Mouse (Mus musculus): ENCODE results near the gene Smg6.

The Smg6 gene

DNA sequence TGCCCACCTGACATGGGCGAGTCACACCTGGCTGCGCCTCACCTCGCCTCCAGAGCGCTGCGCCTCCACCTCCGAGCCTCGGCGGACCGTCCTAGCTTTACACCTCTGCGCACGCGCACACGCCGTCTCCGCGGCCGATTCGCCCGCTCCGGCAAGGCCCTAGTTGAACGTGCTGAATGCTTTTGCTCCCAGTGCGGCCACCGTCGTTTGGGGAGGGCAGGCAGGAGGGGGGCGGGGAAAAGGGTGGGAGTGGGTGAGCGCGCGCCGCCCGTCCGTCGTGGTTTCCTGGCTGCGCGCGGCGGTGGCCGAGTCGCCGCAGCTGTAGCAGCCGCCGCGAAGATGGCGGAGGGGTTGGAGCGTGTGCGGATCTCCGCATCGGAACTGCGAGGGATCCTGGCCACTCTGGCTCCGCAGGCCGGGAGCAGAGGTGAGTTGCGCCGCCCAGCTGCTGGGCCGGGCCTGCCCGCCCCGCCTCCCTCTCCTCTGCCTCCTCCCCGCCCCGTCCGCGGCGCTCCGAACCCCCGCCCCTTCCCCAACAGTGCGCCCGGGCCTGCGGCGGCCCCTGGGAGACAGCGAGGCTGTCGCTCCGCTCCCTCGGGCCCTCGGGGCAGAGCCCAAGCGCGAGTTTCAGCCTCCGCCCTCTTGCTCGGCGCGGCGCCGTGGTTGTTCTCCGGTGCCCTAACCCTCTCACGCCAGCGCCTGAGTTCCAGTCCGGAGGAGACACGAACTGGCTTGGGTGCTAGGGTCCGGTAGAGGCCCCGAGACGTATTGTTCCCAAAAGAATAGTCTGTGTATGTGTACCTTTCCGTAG is at the start of gene Smg6, which contains the start of gene Srr:
TSS of gene Smg6 (plus strand) at position 247 of the 811 bp plus-strand sequence.
TSS of gene Srr (minus strand) at position 372 of the 811 bp plus-strand sequence.
- DNase-seq (ENCODE audit: low spot score in 2 of 2), result peak; percentile 71 to 87

DNA sequence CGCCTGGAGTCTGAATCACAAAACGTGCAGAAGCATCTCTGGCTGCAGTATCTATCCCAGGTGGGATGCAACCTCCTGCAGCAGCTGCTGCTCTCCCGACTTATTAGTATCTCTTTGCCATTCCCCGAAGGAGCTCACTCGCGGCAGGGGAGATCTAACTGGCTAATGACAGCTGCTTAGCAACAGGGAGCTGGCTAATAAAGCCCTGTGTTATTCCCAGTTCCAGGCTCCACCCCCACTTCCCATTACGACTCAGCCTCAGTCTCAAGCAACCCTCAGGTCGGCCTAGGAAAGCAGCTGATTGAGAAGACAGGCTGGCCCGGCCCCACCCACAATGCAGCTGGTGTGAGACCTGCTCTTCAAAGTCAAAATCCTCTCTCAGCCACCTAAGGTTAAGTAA is 48.8 kb upstream of the Smg6 start:
- peak; percentile 71 to 72 for DNase-seq (ENCODE audit: low spot score in 2 of 2)

DNA sequence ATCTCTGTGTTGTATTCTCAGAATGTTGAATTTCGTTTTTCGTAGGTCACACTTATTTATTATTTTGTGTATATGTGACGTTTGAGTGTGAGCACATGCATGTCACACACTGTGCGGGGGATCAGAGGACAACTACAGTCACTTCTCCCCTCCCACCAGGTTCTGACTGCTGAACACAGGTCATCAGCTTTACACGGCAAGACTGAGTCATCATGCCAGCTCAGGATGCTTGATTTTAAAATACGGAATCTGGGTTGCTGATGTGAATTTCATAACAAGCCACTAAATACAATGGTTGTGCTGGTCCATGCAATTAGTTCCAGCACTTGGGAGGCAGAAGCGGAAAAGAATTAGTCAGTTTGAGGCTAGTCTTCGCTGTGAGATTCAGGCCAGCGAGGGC is 44.6 kb upstream of the Smg6 start:
- no peak for DNase-seq (ENCODE audit: low spot score in 2 of 2)

DNA sequence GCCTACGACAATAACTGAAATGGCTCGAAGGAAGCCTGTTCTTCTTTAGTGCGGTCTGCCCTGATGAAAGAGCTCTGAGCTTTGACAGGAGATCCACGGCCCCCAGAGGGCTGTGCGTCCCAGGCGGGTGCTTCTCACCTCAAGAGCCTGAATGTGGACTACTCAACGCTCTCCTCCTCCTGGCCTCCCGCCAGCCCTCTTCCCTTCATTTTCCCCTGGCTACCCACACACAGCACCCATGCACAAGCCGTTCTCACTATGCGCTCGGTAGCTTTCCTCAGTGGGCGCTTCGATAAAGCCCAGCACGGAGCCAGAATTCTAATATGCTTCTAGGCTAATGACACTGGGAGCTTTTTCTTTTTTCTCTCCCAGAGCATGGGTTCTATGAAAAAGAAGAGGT is 43.6 kb upstream of the Smg6 start:
- peak in 1 of 2 experiments; percentile 48 for DNase-seq (ENCODE audit: low spot score in 2 of 2)

DNA sequence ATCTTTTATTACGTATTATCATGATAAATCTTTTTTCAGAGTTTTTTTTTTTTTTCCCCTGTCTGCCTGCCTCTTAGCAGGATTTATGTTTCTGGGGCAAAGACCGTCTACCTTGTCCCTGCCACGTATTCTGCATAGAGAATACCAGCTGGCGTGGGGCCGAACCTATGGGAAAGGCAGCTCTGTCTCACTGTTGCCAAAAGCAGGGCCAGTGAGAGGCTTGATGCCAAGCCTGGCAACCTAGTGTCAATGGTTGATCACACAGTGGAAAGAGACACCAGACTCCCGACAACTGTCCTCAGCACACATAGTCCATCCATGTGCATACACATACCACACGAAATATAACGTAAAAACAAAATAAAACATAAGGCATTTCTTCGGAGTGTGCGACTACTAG is 42.5 kb upstream of the Smg6 start:
- no peak for DNase-seq (ENCODE audit: low spot score in 2 of 2)

DNA sequence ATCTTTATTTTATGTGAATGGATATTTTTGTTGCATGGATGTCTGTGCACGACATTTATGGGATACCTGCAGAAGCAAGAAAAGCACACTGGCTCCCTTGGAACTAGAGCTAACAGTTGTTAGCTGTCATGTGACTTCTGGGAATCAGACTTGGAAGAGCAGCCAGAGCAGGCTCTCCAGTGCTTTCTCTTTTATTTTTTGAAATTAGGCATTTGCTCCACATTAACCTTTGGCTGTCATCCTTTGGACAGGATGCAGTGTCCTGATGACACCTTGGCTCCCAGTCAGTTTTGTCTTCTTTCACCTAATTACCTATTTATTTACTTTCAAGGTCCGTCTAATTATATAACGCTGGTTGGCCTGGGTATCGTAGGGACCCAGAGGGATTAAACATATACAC is 31.0 kb upstream of the Smg6 start:
- DNase-seq (ENCODE audit: low spot score in 2 of 2), result no peak

DNA sequence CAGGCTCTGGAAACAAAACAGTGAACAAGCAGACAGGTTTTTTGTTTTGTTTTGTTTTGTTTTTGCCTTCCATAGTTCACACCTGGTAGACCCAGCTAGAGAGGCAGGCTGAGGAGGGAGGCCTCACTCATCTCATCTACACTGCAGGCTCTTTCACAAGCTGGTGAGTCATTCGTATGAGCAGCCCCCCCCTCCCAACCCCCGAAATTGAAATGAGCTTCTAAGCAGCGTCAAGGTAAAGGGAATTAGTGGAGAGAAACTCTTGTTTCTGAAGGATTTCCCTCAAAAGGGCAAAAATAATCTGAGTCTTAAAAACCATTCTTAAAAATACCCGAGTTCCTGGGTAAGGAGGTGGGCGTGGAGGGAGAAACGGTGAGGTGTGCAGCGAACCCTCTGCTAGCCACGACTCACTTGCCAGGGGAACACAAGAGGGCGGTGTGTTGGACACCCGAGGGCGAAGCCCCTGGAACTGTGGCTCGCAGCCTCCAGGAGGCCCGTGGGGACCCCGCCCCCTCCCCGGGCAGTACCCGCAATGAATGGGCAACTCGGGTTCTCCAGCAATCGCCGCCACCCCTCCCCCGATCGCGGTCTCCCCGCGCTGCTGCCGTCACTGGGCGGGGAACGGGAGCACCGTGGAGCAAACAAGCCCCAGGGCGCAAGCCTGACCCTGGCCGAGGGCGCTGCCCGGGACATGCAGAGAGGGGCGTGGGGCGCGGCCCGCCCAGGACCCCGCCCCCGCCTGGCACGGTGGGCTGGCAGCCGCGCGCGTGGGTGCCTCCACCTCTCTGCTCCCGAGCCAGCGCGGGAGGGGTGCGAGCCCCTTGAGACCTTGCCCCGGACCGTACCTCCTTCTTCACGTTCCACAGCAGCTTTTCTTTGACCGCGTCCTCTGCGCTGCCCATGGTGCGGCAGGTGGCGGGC is 29.4 kb upstream of the Smg6 start:
- DNase-seq (ENCODE audit: low spot score in 2 of 2), result peak in 1 of 2 experiments; percentile 61

DNA sequence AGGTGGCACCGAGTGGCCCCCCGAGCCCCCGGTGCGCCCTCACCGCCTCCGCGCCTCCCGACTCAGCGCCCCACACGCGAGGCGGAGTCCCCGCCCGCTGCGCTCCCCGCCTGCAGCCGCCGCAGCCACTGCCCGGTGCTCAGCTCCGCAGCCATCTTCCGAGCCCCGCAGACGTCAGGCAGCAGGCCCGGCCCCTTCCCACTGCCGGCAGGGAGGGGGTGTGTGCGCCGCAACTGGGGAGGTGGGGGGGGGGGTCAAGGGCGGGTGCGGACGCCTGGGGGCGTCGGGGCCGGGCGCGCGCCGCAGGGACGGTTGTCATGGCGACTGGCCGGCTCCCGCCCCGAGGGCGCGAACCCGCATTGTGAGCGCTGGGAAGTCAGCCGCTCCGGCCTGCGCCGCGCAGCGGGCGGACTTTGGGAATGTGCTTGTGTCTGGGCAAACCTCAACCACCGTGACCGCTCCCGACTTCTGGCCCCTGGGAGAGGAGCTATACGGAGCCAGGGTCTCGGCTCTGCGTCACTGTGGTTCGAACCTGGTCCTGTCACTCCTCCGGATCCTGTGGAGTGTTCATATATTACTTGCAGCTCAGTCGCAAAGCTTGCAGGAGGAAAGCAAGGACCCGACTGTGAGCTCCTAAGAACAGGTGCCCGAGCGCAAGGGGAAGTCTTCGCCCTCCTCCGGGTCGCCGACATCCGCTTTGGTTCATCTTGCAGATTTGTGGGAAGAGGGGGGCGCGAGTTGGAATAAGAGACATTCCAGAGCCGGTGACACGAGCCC is 28.5 kb upstream of the Smg6 start, which contains the start of gene Sgsm2:
TSS of gene Sgsm2 (minus strand) at position 160 of the 777 bp plus-strand sequence.
- peak in 1 of 2 experiments; percentile 63 for DNase-seq (ENCODE audit: low spot score in 2 of 2)

DNA sequence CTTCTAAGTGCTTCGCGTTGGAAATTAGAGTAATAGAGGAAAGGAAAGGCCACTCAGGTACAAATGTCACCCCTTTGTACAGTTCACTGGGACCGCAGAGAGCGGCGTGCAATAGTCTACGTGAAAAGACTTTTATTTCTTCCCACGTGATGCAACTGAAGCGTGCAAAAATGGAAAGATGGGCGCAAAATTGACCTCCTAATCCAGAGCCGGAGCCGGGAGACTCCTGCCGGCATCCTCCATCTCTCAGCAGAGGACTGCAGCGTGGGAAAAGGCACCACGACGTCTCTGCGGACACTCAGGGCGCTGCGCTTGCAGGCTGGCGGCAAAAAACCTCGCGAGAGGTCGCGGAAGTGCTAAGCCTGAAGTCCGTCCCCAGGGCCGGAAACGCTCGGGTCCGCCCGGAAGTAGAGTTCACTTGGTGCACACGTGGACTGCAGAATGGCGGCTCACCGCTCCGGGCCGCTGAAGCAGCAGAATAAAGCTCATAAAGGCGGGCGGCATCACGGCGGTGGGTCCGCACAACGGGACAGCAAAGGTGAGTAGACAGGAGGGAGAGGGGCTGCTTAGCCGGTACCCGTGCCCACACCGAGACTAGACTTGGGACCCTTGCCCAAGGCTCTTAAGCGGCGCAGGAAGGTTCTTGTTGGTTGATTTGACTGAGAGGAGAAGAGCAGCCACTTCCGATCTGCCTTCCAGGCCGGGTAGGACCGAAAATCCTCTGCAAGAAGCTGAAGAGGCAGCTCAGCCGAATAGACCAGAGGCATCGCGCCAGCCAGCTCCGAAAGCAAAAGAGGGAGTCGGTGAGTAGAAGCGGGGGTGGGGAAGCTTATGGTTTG is 27.7 kb upstream of the Smg6 start, which contains the start of gene Tsr1:
TSS of gene Tsr1 (plus strand) at position 394 of the 839 bp plus-strand sequence.
- DNase-seq (ENCODE audit: low spot score in 2 of 2), result peak; percentile 80 to 88

DNA sequence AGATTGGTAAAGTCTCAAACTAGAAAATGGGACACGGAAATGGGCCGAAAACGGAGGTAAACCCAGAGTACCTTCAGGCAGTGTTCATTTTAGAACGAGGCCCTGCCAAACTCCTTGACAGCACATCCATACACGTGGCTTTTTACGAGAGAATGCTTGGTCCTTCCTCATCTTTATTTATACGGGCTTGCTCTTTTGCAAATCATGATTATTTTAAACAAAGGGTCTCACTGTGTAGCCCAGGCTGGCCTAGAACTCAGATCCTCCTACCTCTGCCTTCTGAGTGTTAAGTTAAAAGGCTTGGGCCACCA is 27.2 kb upstream of the Smg6 start:
- DNase-seq (ENCODE audit: low spot score in 2 of 2), result no peak

DNA sequence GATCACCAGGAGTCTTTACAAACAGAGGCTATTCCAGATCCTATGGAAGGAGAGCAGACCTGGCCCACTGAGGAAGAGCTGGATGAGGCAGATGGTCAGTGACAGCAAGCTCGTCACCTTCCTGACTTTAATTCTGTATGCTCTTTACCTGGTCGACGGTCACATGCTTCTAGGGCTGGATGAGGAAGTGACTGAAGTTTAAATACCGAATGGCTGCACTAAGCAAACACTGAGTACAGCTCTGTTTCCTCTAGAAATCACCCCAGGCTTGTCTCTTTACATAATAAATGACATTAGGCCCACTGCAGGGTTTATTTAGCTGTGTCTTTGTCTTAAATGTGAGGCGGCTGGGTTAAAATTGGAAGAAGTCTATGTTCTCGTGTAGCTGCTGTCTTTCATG is 24.1 kb upstream of the Smg6 start:
- no peak for DNase-seq (ENCODE audit: low spot score in 2 of 2)

DNA sequence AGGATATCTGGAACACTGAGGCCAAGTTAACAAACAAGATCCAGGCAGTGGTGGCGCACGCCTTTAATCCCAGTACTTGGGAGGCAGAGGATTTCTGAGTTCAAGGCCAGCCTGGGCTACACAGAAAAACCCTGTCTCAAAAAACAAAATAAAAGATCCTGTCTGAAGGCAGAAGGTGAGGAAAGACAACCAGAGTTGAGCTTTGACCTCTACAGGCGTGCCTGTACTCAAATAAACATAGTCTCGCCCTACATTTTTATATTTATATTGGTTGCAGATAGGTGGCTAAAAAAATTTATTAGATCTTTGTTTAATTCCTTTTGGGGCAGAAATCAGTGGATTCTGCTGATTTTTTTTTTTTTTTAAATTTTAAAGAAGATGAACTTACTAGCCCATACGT is 23.2 kb upstream of the Smg6 start:
- no peak for DNase-seq (ENCODE audit: low spot score in 2 of 2)

DNA sequence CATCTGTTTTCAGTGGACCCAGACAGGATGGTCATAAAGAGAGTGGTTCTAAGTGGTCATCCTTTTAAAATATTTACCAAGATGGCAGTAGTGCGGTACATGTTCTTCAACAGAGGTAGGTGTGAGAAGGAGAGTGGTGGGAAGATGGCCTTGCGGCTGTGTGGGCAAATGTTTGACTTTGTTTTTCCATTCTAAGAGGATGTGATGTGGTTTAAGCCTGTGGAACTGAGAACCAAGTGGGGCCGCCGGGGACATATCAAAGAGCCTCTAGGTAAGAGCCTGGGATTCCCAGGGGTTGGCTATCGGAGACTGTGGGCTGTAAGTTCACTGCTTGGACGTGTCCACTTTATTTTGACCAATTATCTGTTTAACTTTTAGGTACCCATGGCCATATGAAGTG is 17.8 kb upstream of the Smg6 start:
- DNase-seq (ENCODE audit: low spot score in 2 of 2), result no peak

DNA sequence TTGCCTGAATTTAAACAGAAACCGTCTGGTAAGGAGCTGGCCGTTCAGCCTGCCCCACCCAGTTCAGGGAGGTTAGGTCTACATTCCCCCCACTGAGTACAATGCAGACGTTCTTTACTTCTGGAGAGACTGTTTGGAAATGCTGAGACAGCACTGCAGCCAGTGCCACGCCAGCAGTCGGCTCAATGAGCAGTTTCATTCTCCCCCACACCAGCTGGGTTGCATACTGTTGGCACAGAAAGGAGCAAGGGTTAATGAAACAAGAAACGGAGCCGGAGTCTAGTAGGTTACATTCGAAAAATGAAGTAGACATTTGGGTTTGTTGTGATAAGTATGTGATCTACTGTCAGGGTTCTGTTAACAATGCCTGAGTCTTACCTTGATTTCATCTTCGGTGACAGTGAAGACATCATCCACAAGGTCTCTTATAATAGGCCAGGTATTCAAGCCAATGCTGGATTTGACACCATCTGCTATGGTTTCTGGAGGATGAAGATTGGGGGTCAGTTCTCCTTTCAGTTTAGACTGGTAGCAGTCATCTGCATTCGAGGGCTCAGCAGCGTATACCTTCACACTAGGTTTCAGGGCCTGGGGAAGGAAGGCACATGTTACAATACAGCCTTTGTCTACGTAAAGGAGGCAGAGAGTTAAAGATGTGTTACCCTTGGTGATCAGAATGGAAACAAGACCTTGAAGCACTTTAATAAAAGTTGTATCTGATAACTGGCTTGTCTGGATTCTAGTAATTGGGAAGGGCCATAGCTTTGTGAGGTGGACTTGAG is 16.8 kb upstream of the Smg6 start:
- no peak for DNase-seq (ENCODE audit: low spot score in 2 of 2)

DNA sequence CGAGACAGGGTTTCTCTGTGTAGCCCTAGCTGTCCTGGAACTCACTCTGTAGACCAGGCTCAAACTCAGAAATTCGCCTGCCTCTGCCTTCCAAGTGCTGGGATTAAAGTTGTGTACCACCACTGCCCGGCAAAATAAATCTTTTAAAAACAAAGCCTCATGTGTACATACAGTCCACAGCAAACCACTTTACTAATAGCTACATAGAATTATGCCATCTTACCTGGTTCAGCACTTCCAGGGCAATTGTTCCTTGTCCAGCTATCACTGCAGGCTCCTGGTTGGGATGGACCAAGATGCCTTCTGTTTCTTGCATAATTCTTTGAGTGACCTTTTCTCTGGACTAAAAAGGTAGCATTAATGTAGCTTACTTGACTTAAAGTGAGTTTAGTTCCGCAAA is 15.6 kb upstream of the Smg6 start:
- no peak for DNase-seq (ENCODE audit: low spot score in 2 of 2)

DNA sequence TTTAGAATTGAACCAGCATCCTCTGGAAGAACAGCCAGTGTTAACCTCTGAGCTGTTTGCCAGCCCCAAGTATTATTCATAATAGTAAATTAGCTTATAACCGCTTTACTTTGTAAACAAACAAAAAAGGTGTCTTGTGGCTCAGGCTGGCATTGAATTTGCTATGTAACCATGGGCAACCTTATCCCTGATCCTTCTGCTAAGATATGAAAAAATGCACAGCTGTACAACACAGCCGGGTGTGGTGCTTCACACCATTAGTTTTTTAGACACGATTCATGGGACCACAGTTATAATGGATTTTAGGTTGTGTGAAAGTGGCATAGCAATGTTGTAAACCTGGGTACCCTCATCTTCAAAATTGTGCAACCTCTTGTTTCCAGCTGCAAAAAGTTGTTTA is 13.1 kb upstream of the Smg6 start:
- DNase-seq (ENCODE audit: low spot score in 2 of 2), result no peak

DNA sequence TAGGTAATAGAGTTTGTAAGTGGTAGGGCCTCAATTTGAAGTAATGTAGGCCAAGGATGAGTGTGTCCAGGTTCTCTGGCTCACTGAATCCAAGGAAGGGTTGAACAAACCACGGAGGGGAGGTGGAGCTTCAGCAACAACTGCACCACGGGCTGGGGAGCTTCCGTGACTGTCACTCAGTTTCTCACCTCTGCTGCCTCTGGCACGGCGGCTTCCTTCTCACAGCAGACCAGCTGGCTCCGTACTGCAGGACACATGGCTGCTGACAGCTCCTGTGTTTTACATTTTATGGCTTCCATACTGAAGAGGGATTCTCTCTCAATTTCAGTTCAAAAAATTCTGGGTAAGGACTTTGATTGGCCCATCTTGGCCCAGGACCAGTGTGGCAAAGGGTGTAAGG is 6.4 kb upstream of the Smg6 start:
- peak in 1 of 2 experiments; percentile 22 for DNase-seq (ENCODE audit: low spot score in 2 of 2)

DNA sequence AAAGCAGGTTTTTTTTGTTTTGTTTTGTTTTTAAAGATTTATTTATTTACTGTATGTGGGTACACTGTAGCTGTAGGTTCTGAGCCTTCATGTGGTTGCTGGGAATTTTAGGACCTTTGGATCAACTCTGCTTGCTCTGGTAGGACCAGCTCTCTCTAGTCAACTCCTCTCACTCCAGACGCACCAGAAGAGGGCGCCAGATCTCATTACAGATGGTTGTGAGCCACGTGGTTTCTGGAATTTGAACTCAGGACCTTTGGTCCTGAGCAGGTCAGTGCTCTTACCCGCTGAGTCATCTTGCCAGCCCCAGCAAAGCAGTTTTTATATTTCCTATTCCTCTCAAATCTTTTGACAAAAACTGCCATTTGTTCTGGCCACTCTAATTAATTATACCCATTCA is 1.5 kb upstream of the Smg6 start:
- no peak for DNase-seq (ENCODE audit: low spot score in 2 of 2)

DNA sequence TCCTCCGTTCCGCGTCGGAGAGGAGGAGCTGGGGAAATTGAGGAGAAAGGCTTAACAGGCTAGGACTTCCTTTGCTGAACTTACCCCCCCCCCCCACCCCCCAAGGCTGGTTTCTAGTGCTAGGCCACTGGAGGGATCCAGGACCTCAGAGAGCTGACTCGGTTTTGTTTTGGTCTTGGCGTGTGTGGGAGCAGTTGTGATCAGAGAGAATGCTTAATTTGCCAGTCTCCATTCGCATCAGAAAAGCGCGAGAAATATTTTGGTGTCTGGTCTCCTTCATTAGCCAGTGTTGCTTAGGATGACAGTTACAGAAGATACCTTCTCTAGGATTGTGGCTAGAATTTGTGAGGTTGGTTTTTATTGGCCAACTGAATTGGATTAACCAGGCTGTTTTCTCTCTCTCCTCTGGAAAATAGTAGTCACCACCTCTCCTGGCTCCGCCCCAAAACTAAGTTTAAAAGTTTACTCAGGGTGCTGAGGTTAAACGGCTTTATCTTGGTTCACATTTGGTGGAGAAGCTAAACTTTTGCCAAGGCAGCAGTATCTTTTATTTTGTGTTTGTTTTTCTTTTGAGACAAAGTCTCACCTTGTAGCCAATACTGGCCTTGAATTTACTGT is 874 bp downstream of the Smg6 start:
- no peak for DNase-seq (ENCODE audit: low spot score in 2 of 2)

DNA sequence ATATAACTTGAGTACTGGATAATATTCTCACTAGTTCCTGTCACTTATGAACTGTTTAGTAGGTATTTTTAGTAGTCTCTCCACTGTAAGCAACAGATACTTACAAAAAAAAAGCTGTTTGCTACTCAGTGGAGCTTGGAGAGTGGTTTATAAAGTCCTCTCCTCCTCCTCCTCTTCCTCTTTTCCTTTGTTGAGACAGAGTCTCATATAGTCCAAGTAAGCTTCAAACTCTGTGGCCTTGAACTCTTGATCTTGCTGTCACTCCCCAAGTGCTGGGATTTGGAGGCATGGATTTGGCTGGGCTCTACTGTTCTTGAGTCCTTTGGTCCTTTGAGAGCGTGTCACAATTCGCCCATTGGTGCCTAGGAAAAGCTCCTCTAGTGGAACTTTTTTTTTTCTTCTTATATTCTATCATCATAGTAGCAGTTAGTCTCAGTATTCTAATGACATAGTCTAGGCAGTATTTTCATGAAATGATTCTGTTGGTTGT is 1.7 kb downstream of the Smg6 start:
- DNase-seq (ENCODE audit: low spot score in 2 of 2), result no peak
